Mouse (Mus musculus) cerebellum, adult 8-10 months (tissue): ENCODE data around the gene Atxn7l2.
"Not testable (repeated sequence)": the region's sequence is repeated elsewhere in the genome, so short reads cannot be mapped to it uniquely, and the experiment has no call there.

ENCODE experiments used
- DNase-seq: peaks from one replicate; pipeline ENCODE4 v3.0.0; 2022

The Atxn7l2 gene

GRCm38 (mm10) chr3:108210771-108211139 is at the start of gene Atxn7l2:
Gene Atxn7l2, minus strand, starts transcription at chr3:108210934.
- DNase-seq, result no peak

GRCm38 (mm10) chr3:108259319-108259718 is 48.6 kb upstream of the Atxn7l2 start:
- no peak for DNase-seq

GRCm38 (mm10) chr3:108257831-108258500 is 47.2 kb upstream of the Atxn7l2 start:
- no peak for DNase-seq

- DNase-seq, result peak; percentile 90
Measured at GRCm38 (mm10) chr3:108256719-108257637, 46.2 kb upstream of the Atxn7l2 start, which contains the start of gene Psma5. Gene Psma5, plus strand, starts transcription at chr3:108256926.

GRCm38 (mm10) chr3:108246857-108247256 is 36.1 kb upstream of the Atxn7l2 start:
- DNase-seq, result no peak

- DNase-seq, result no peak
Measured at GRCm38 (mm10) chr3:108241243-108241839, 30.6 kb upstream of the Atxn7l2 start.

- DNase-seq, result not testable (repeated sequence)
Measured at GRCm38 (mm10) chr3:108237474-108238102, 26.9 kb upstream of the Atxn7l2 start.

- no peak for DNase-seq
Measured at GRCm38 (mm10) chr3:108231646-108232045, 20.9 kb upstream of the Atxn7l2 start.

- no peak for DNase-seq
Measured at GRCm38 (mm10) chr3:108227521-108227920, 16.8 kb upstream of the Atxn7l2 start.

GRCm38 (mm10) chr3:108226558-108227350 is 16.0 kb upstream of the Atxn7l2 start, which contains the start of gene Sypl2:
Gene Sypl2, minus strand, starts transcription at chr3:108226648.
- no peak for DNase-seq

- no peak for DNase-seq
Measured at GRCm38 (mm10) chr3:108225711-108226557, 15.2 kb upstream of the Atxn7l2 start.

- DNase-seq, result no peak
Measured at GRCm38 (mm10) chr3:108220661-108221060, 9.9 kb upstream of the Atxn7l2 start.

GRCm38 (mm10) chr3:108214734-108215133 is 4.0 kb upstream of the Atxn7l2 start:
- no peak for DNase-seq

- DNase-seq, result peak; percentile 25
Measured at GRCm38 (mm10) chr3:108212406-108212805, 1.7 kb upstream of the Atxn7l2 start.

GRCm38 (mm10) chr3:108211845-108212244 is 1.1 kb upstream of the Atxn7l2 start:
- peak; percentile 38 for DNase-seq

- peak; percentile 93 for DNase-seq
Measured at GRCm38 (mm10) chr3:108209946-108210770, 576 bp downstream of the Atxn7l2 start.

- no peak for DNase-seq
Measured at GRCm38 (mm10) chr3:108209536-108209935, 1.2 kb downstream of the Atxn7l2 start.

GRCm38 (mm10) chr3:108209001-108209400 is 1.7 kb downstream of the Atxn7l2 start:
- no peak for DNase-seq

- no peak for DNase-seq
Measured at GRCm38 (mm10) chr3:108206731-108207375, 3.9 kb downstream of the Atxn7l2 start.

GRCm38 (mm10) chr3:108205601-108206000 is 5.1 kb downstream of the Atxn7l2 start:
- no peak for DNase-seq
